Mouse (Mus musculus) C2C12 (cell line): ENCODE measurements at regions not wholly inside any gene's neighbourhood (a gene's known extent, or its start where the extent isn't known, plus 50 kb on each side); places are given as distances from the start of the nearest gene placed in this dataset.

Source experiments
- H3K27me3 ChIP-seq: one replicate; pipeline ENCODE4 v1.6.1; 2011; ENCODE audit not compliant: control insufficient read depth, insufficient read depth, insufficient read length
- H3K36me3 ChIP-seq: one replicate; pipeline ENCODE4 v1.6.1; 2011; ENCODE audit not compliant: control insufficient read depth, insufficient read depth
- H3K4me3 ChIP-seq: one replicate; pipeline ENCODE4 v1.5.1; 2011; ENCODE audit warnings: mild to moderate bottlenecking, control low read depth; ENCODE audit not compliant: poor library complexity, insufficient read depth, severe bottlenecking
- H3K79me2 ChIP-seq: one replicate; pipeline ENCODE4 v1.6.1; 2011; ENCODE audit not compliant: control insufficient read depth, insufficient read depth
- H3K79me3 ChIP-seq: one replicate; pipeline ENCODE4 v1.6.1; 2011; ENCODE audit warnings: low read depth, control low read depth
- H3ac ChIP-seq: one replicate; pipeline ENCODE3; 2011; ENCODE audit warnings: low read depth; ENCODE audit not compliant: control insufficient read depth, insufficient read length
- CEBPB ChIP-seq: IDR thresholded peaks from one replicate; pipeline ENCODE4 v1.6.1; 2011; ENCODE audit warnings: low read depth, mild to moderate bottlenecking, control low read depth, moderate library complexity
- CTCF ChIP-seq: IDR thresholded peaks from one replicate; pipeline ENCODE4 v1.5.1; 2011; ENCODE audit not compliant: control insufficient read depth, insufficient read depth, insufficient read length
- FOSL1 ChIP-seq: IDR thresholded peaks from one replicate; pipeline ENCODE4 v1.8.0; 2011; ENCODE audit warnings: mild to moderate bottlenecking, low read length; ENCODE audit not compliant: poor library complexity, insufficient read depth, severe bottlenecking
- MAX ChIP-seq: IDR thresholded peaks from one replicate; pipeline ENCODE4 v1.6.1; 2011; ENCODE audit warnings: mild to moderate bottlenecking, control low read depth
- MYOD1 ChIP-seq: IDR thresholded peaks from one replicate; pipeline ENCODE4 v1.6.1; 2011; ENCODE audit warnings: low read depth; ENCODE audit not compliant: control insufficient read depth, insufficient read length
- MYOG ChIP-seq: IDR thresholded peaks from one replicate; pipeline ENCODE4 v1.6.1; 2011; ENCODE audit not compliant: control insufficient read depth, insufficient read length; ENCODE audit errors: extremely low read depth
- USF1 ChIP-seq: IDR thresholded peaks from one replicate; pipeline ENCODE4 v1.6.1; 2011; ENCODE audit warnings: low read depth, mild to moderate bottlenecking, control low read depth, moderate library complexity

- no peak overlapping the region for H3K4me3 ChIP-seq
- no peaks in the 10 kb centered on the region for H3K79me2 ChIP-seq
- H3K27me3 ChIP-seq: no peaks in the 10 kb centered on the region
- no peaks in the 10 kb centered on the region for H3K79me3 ChIP-seq
- no peaks in the 10 kb centered on the region for H3K36me3 ChIP-seq
- H3ac ChIP-seq: no peak overlapping the region
- TF ChIP-seq CTCF (peak; percentile 62), CEBPB (no peak)
Observed at GRCm38 (mm10) chr9:62622106-62622505, 55.5 kb upstream of the Itga11 start.

GRCm38 (mm10) chr9:62624562-62625044, 53.0 kb upstream of the Itga11 start:
- no peak for TF ChIP-seq USF1
- TF ChIP-seq CEBPB: peak; percentile 73
- TF ChIP-seq CTCF: no peak
- peak; percentile 77 for TF ChIP-seq FOSL1
- peak; percentile 50 for TF ChIP-seq MAX
- no peak for TF ChIP-seq MYOG
- peak; percentile 65 for TF ChIP-seq MYOD1
- Histone ChIP-seq H3K27me3 (no peaks in the 10 kb centered on the region), H3K79me2 (no peaks in the 10 kb centered on the region), H3K4me3 (no peak overlapping the region), H3K79me3 (no peaks in the 10 kb centered on the region), H3ac (no peak overlapping the region), H3K36me3 (no peaks in the 10 kb centered on the region)

GRCm38 (mm10) chr9:62627071-62628000, 50.3 kb upstream of the Itga11 start:
- H3K79me2 ChIP-seq: no peaks in the 10 kb centered on the region
- TF ChIP-seq MYOD1 (no peak), MAX (no peak), CTCF (no peak), USF1 (no peak), CEBPB (no peak), FOSL1 (no peak), MYOG (no peak)
- H3K4me3 ChIP-seq: no peak overlapping the region
- H3ac ChIP-seq: peak overlapping the region; percentile 12
- H3K36me3 ChIP-seq: no peaks in the 10 kb centered on the region
- no peaks in the 10 kb centered on the region for H3K79me3 ChIP-seq
- H3K27me3 ChIP-seq: no peaks in the 10 kb centered on the region
